Comparison of ENCODE assay signal across 19 mouse cellular contexts in the genomic region with DNA sequence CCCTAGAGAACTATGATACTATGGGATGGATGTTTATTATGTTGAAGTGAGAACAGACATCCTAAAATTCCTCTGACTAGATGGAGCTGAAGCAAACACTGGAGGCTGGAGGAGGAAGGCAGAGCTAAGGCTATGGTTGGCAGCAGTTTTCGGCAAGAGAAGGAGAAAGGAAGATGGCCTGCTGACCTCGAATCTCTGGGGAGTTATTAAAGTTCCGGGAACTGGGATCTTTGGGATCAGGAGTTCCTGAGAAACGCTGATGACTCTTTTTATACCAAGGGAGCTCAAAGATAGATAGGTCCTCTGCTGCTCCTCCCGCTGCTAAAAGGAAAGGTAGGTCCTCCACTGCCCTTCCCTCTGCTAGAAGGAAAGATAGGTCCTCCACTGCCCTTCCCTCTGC.
A peak's percentile ranks its signal among the peaks of the same experiment; 100 is the strongest.
DNase-seq lines count a peak whose midpoint lies in the region; ATAC-seq and TF ChIP-seq lines count a peak whose summit lies in the region.
"Had no signal": no experiment of that assay in that cellular context is flagged by ENCODE, and none has a peak within 500 bp of the region (broad histone marks: within the 10 kb centered on the region; RNA-seq: fewer than 3 reads in every experiment).

No protein-coding gene starts in this region.

- ATAC-seq in inflammation-experienced regulatory T-cells, adult 6 months = no peak
- ATAC-seq: CD4-positive, CD25-positive, alpha-beta regulatory T cell, adult 4 months; forebrain, embryonic 13.5 days; forebrain, embryonic 16.5 days had no signal

- H3K4me1 ChIP-seq in kidney, adult 2 months (ENCODE audit: control insufficient read depth, insufficient read depth, low read length) = peaks cover 18% of the 10 kb centered on the region
- H3K4me1 ChIP-seq in limb, embryonic 10.5 days = peaks cover 44% of the 10 kb centered on the region

- H3K36me3 ChIP-seq in kidney, adult 2 months (ENCODE audit: control insufficient read depth, insufficient read depth, low read length) = no peaks in the 10 kb centered on the region
- H3K36me3 ChIP-seq in limb, embryonic 10.5 days = no peaks in the 10 kb centered on the region
- H3K36me3 ChIP-seq: forebrain, embryonic 10.5 days; hindbrain, embryonic 12.5 days; hindbrain, embryonic 15.5 days had no signal

- no peak overlapping the region for H3K4me3 ChIP-seq in kidney, adult 2 months (ENCODE audit: insufficient read depth, low read depth, low read length)
- no peak overlapping the region for H3K4me3 ChIP-seq in limb, embryonic 10.5 days
- H3K4me3 ChIP-seq: forebrain, embryonic 10.5 days; forebrain, embryonic 13.5 days; hindbrain, embryonic 12.5 days; hindbrain, embryonic 15.5 days had no signal

- peak; percentile 60 for DNase-seq in kidney, adult 2 months
- no peak for DNase-seq in kidney, adult 11 months
- peak; percentile 21 to 54 for DNase-seq in kidney, postnatal 36 days
- DNase-seq in kidney, adult 8-10 months = no peak
- DNase-seq in limb, embryonic 10.5 days (ENCODE audit: low spot score) = no peak
- DNase-seq: adrenal gland, adult 8-10 months; adrenal gland, postnatal 25 days; cerebellum, adult 18-20 months; cerebellum, adult 9-10 months; cerebellum, postnatal 14 days; gastrocnemius, postnatal 10 days; gastrocnemius, postnatal 36 days had no signal

- TF ChIP-seq CTCF in kidney, adult 2 months (conservative IDR thresholded peaks at IDR 0.05; ENCODE audit: insufficient read depth, insufficient read length, low read depth, low read length) = no peak

- H3K27ac ChIP-seq in kidney, adult 2 months (ENCODE audit: insufficient read depth, low read depth, low read length) = peak overlapping the region; percentile 81
- peak overlapping the region; percentile 5; the same call in 1 of the 2 replicates for H3K27ac ChIP-seq in limb, embryonic 10.5 days
- H3K27ac ChIP-seq: forebrain, embryonic 10.5 days; forebrain, embryonic 13.5 days; hindbrain, embryonic 12.5 days; hindbrain, embryonic 15.5 days had no signal

- no peaks in the 10 kb centered on the region for H3K9me3 ChIP-seq in limb, embryonic 10.5 days (replicated peaks)
- H3K9me3 ChIP-seq: forebrain, embryonic 10.5 days; forebrain, embryonic 13.5 days; hindbrain, embryonic 12.5 days; hindbrain, embryonic 15.5 days had no signal

- TF ChIP-seq POLR2A in kidney, adult 2 months (IDR thresholded peaks at IDR 0.05; ENCODE audit: low read depth, low read length) = no peak

- WGBS in kidney, adult 2 months = 56% methylated on average over 5 of the region's 5 CpGs
- WGBS in limb, embryonic 10.5 days = 67% methylated on average over 5 of the region's 5 CpGs

- H3K27me3 ChIP-seq in kidney, adult 2 months (replicated peaks; ENCODE audit: control insufficient read depth, insufficient read depth, low read length) = no peaks in the 10 kb centered on the region
- no peaks in the 10 kb centered on the region for H3K27me3 ChIP-seq in limb, embryonic 10.5 days (ENCODE audit: low read depth, poor library complexity, severe bottlenecking)
- H3K27me3 ChIP-seq: forebrain, embryonic 13.5 days; hindbrain, embryonic 12.5 days; hindbrain, embryonic 15.5 days had no signal

Comparison
In these comparisons a context has a peak if more than half of its experiments do, and no peak if none do; other contexts are left out.
1. DNase-seq: peak in kidney, adult 2 months (single experiment) and kidney, postnatal 36 days (2 of 2); none in kidney, adult 11 months (single experiment), kidney, adult 8-10 months (0 of 2) and limb, embryonic 10.5 days (single experiment).